Mouse (Mus musculus) layer of hippocampus, postnatal 25 days (tissue): Measurements from ENCODE around the gene Cyb5r4. TPM values are rescaled to one million over a fixed set of nuclear protein-coding genes. Genes with fewer than 3 reads are reported as not detected.

Source experiments
- total RNA-seq, 2 experiments: library from RNA; stranded (reverse); gene quantifications; 2 replicates each; pipeline ENCODE4 v1.2.3; 2021

Gene Cyb5r4
- total RNA-seq, 2 experiments from 2014 or later: 34.3 to 34.5 TPM

Other genes with a start within 250 kb of the Cyb5r4 start
- 100 to 1,000 TPM; 383 to 406 TPM for gene Snap91, start 141.4 kb upstream of the Cyb5r4 start, total RNA-seq
- 10 to 100 TPM; 10.7 TPM for gene Ripply2, start 6.5 kb upstream of the Cyb5r4 start, total RNA-seq
- 1 to 10 TPM; 2.6 to 4.3 TPM for gene Mrap2, start 122.3 kb downstream of the Cyb5r4 start, total RNA-seq
- 10 to 100 TPM in 1 of 2 experiments, 1 to 10 TPM in 1; 7.6 to 11.4 TPM for gene Cep162, start 233.5 kb downstream of the Cyb5r4 start, total RNA-seq